Mouse (Mus musculus) hindbrain, embryonic 10.5 days (tissue): ENCODE measurements around the gene Cpm. TPM values are rescaled to one million over a fixed set of nuclear protein-coding genes. Genes with fewer than 3 reads are reported as not detected.
"Not testable (repeated sequence)": the region's sequence is repeated elsewhere in the genome, so short reads cannot be mapped to it uniquely, and the experiment has no call there.

Experiments used
- DNase-seq: peaks from one replicate; pipeline ENCODE4 v3.0.0-alpha.2; 2017; ENCODE audit warnings: low spot score
- H3K27ac ChIP-seq: fragments of 300-500 bp; sonication (generic); 2 replicates; pipeline ENCODE4 v1.5.1; 2016; ENCODE audit warnings: mild to moderate bottlenecking, moderate library complexity
- H3K27me3 ChIP-seq: fragments of 300-500 bp; sonication (generic); 2 replicates; pipeline ENCODE4 v1.6.1; 2016; ENCODE audit warnings: mild to moderate bottlenecking; ENCODE audit not compliant: poor library complexity, insufficient read depth, severe bottlenecking
- H3K36me3 ChIP-seq: fragments of 300-500 bp; sonication (generic); 2 replicates; pipeline ENCODE4 v1.6.1; 2016; ENCODE audit warnings: mild to moderate bottlenecking, moderate library complexity
- H3K4me1 ChIP-seq: fragments of 300-500 bp; sonication (generic); replicated peaks from 2 replicates; pipeline ENCODE4 v1.6.1; 2016; ENCODE audit warnings: mild to moderate bottlenecking
- H3K4me3 ChIP-seq: fragments of 300-500 bp; sonication (generic); 2 replicates; pipeline ENCODE4 v1.5.1; 2016; ENCODE audit warnings: mild to moderate bottlenecking, moderate library complexity
- H3K9me3 ChIP-seq: fragments of 300-500 bp; sonication (generic); 2 replicates; pipeline ENCODE4 v1.6.1; 2016; ENCODE audit warnings: mild to moderate bottlenecking, moderate library complexity
- WGBS: fragments of 180-500 bp; shearing (Covaris S2); methylation state at CpG from one replicate; pipeline ENCODE4 v1.1.7; 2016; 5-methylcytosine and 5-hydroxymethylcytosine counted together
- polyA plus RNA-seq: library from polyadenylated mRNA; unstranded; fragments of >200 nt; fragmentation: Nextera tagmentation; extraction: Ambion mirVana; gene quantifications from 2 replicates; pipeline ENCODE4 v1.2.1, GENCODE M21; 2016

Cpm gene
- polyA plus RNA-seq, 1 experiment from 2014 or later = 5.9 TPM

GRCm38 (mm10) chr10:117612621-117613584, 16.4 kb upstream of the Cpm start:
- 86% methylated on average over 8 of the region's 8 CpGs for WGBS
- DNase-seq = no peak
- H3K4me3 ChIP-seq = no peak overlapping the region
- H3K9me3 ChIP-seq = no peaks in the 10 kb centered on the region
- no peaks in the 10 kb centered on the region for H3K27me3 ChIP-seq
- no peaks in the 10 kb centered on the region for H3K36me3 ChIP-seq
- H3K4me1 ChIP-seq = no peaks in the 10 kb centered on the region
- no peak overlapping the region for H3K27ac ChIP-seq

- Histone ChIP-seq H3K36me3 (no peaks in the 10 kb centered on the region), H3K27me3 (no peaks in the 10 kb centered on the region), H3K4me1 (no peaks in the 10 kb centered on the region), H3K27ac (no peak overlapping the region), H3K4me3 (no peak overlapping the region), H3K9me3 (no peaks in the 10 kb centered on the region)
- 74% methylated on average over 6 of the region's 6 CpGs for WGBS
- DNase-seq = no peak
Measured at GRCm38 (mm10) chr10:117613960-117614359, 15.3 kb upstream of the Cpm start.

- no peaks in the 10 kb centered on the region for H3K4me1 ChIP-seq
- H3K27me3 ChIP-seq = no peaks in the 10 kb centered on the region
- no peak overlapping the region for H3K4me3 ChIP-seq
- no peak overlapping the region for H3K27ac ChIP-seq
- no peaks in the 10 kb centered on the region for H3K36me3 ChIP-seq
- DNase-seq = no peak
- no peaks in the 10 kb centered on the region for H3K9me3 ChIP-seq
- WGBS = 67% methylated on average over 3 of the region's 3 CpGs
Measured at GRCm38 (mm10) chr10:117614387-117614786, 14.9 kb upstream of the Cpm start.

- DNase-seq = no peak
- no peaks in the 10 kb centered on the region for H3K36me3 ChIP-seq
- no peak overlapping the region for H3K27ac ChIP-seq
- H3K9me3 ChIP-seq = no peaks in the 10 kb centered on the region
- H3K4me1 ChIP-seq = no peaks in the 10 kb centered on the region
- H3K4me3 ChIP-seq = no peak overlapping the region
- WGBS = 89% methylated on average over 8 of the region's 8 CpGs
- H3K27me3 ChIP-seq = no peaks in the 10 kb centered on the region
Measured at GRCm38 (mm10) chr10:117615239-117615638, 14.1 kb upstream of the Cpm start.

- WGBS = 83% methylated on average over 4 of the region's 4 CpGs
- no peak for DNase-seq
- H3K4me1 ChIP-seq = no peaks in the 10 kb centered on the region
Measured at GRCm38 (mm10) chr10:117615746-117616145, 13.6 kb upstream of the Cpm start.

GRCm38 (mm10) chr10:117616191-117616680, 13.1 kb upstream of the Cpm start:
- Histone ChIP-seq H3K27ac (no peak overlapping the region), H3K36me3 (no peaks in the 10 kb centered on the region), H3K9me3 (no peaks in the 10 kb centered on the region), H3K27me3 (no peaks in the 10 kb centered on the region), H3K4me1 (no peaks in the 10 kb centered on the region), H3K4me3 (no peak overlapping the region)
- DNase-seq = no peak
- WGBS = 94% methylated on average over 6 of the region's 6 CpGs

More at GRCm38 (mm10) chr10:117615746-117616145, 13.6 kb upstream of the Cpm start:
- H3K9me3 ChIP-seq = no peaks in the 10 kb centered on the region
- no peak overlapping the region for H3K4me3 ChIP-seq
- no peak overlapping the region for H3K27ac ChIP-seq
- no peaks in the 10 kb centered on the region for H3K36me3 ChIP-seq
- H3K27me3 ChIP-seq = no peaks in the 10 kb centered on the region

- H3K4me1 ChIP-seq, H3K36me3 ChIP-seq, H3K4me3 ChIP-seq, H3K27me3 ChIP-seq, H3K9me3 ChIP-seq, DNase-seq, H3K27ac ChIP-seq: not testable (repeated sequence)
- 85% methylated on average over 4 of the region's 4 CpGs for WGBS
Measured at GRCm38 (mm10) chr10:117616765-117617164, 12.5 kb upstream of the Cpm start.

- H3K4me1 ChIP-seq = no peaks in the 10 kb centered on the region
- H3K27ac ChIP-seq = no peak overlapping the region
- H3K27me3 ChIP-seq = no peaks in the 10 kb centered on the region
- no peaks in the 10 kb centered on the region for H3K36me3 ChIP-seq
- H3K9me3 ChIP-seq = no peaks in the 10 kb centered on the region
- no peak for DNase-seq
- 87% methylated on average over 3 of the region's 3 CpGs for WGBS
- H3K4me3 ChIP-seq = no peak overlapping the region
Measured at GRCm38 (mm10) chr10:117617568-117618345, 11.5 kb upstream of the Cpm start.

GRCm38 (mm10) chr10:117619041-117619861, 10.0 kb upstream of the Cpm start:
- no peak overlapping the region for H3K27ac ChIP-seq
- no peaks in the 10 kb centered on the region for H3K9me3 ChIP-seq
- DNase-seq = no peak
- H3K27me3 ChIP-seq = no peaks in the 10 kb centered on the region
- WGBS = 87% methylated on average over 27 of the region's 27 CpGs
- no peak overlapping the region for H3K4me3 ChIP-seq
- H3K4me1 ChIP-seq = no peaks in the 10 kb centered on the region
- H3K36me3 ChIP-seq = no peaks in the 10 kb centered on the region

- H3K9me3 ChIP-seq = no peaks in the 10 kb centered on the region
- no peak for DNase-seq
- H3K4me3 ChIP-seq = no peak overlapping the region
- 92% methylated on average over 2 of the region's 2 CpGs for WGBS
- no peaks in the 10 kb centered on the region for H3K36me3 ChIP-seq
- no peak overlapping the region for H3K27ac ChIP-seq
- no peaks in the 10 kb centered on the region for H3K27me3 ChIP-seq
- no peaks in the 10 kb centered on the region for H3K4me1 ChIP-seq
Measured at GRCm38 (mm10) chr10:117619862-117620179, 9.5 kb upstream of the Cpm start.

GRCm38 (mm10) chr10:117620530-117620929, 8.8 kb upstream of the Cpm start:
- Histone ChIP-seq H3K9me3 (no peaks in the 10 kb centered on the region), H3K4me3 (no peak overlapping the region), H3K27me3 (no peaks in the 10 kb centered on the region), H3K4me1 (no peaks in the 10 kb centered on the region), H3K36me3 (no peaks in the 10 kb centered on the region), H3K27ac (no peak overlapping the region)
- DNase-seq = no peak
- 88% methylated on average over 4 of the region's 4 CpGs for WGBS

GRCm38 (mm10) chr10:117620934-117621501, 8.3 kb upstream of the Cpm start:
- Histone ChIP-seq H3K9me3 (no peaks in the 10 kb centered on the region), H3K27me3 (no peaks in the 10 kb centered on the region), H3K4me3 (no peak overlapping the region), H3K4me1 (no peaks in the 10 kb centered on the region), H3K36me3 (no peaks in the 10 kb centered on the region), H3K27ac (no peak overlapping the region)
- WGBS = 72% methylated on average over 3 of the region's 3 CpGs
- DNase-seq = no peak
